Mouse (Mus musculus) bone marrow macrophage, adult 2 months (primary cell): ENCODE results near the gene Fbxl17. TPM values are rescaled to one million over a fixed set of nuclear protein-coding genes. Genes with fewer than 3 reads are reported as not detected.

ENCODE experiments used
- H3K27ac ChIP-seq: 2 replicates; pipeline ENCODE4 v1.5.1; 2012; ENCODE audit warnings: low read depth, low read length; ENCODE audit not compliant: insufficient read depth
- H3K4me1 ChIP-seq: 2 replicates; pipeline ENCODE4 v1.6.1; 2012; ENCODE audit warnings: low read length; ENCODE audit not compliant: control insufficient read depth, insufficient read depth
- H3K4me3 ChIP-seq: 2 replicates; pipeline ENCODE4 v1.5.1; 2012; ENCODE audit warnings: mild to moderate bottlenecking, low read length, moderate library complexity; ENCODE audit not compliant: insufficient read depth
- CTCF ChIP-seq: IDR thresholded peaks from 2 replicates; pipeline ENCODE4 v1.5.1; 2012; ENCODE audit warnings: low read depth, mild to moderate bottlenecking, low read length, moderate library complexity
- POLR2A ChIP-seq: IDR thresholded peaks from 2 replicates; pipeline ENCODE4 v1.6.1; 2012; ENCODE audit warnings: mild to moderate bottlenecking, low read depth, low read length, borderline replicate concordance
- polyA plus RNA-seq: library from polyadenylated mRNA; stranded (reverse); fragments of >200 nt; gene quantifications from 2 replicates; pipeline ENCODE4 v1.2.4, GENCODE M21; 2012; ENCODE audit not compliant: missing spikeins, insufficient read depth, insufficient read length

Fbxl17 gene
- polyA plus RNA-seq, 1 experiment: 21.2 TPM

DNA sequence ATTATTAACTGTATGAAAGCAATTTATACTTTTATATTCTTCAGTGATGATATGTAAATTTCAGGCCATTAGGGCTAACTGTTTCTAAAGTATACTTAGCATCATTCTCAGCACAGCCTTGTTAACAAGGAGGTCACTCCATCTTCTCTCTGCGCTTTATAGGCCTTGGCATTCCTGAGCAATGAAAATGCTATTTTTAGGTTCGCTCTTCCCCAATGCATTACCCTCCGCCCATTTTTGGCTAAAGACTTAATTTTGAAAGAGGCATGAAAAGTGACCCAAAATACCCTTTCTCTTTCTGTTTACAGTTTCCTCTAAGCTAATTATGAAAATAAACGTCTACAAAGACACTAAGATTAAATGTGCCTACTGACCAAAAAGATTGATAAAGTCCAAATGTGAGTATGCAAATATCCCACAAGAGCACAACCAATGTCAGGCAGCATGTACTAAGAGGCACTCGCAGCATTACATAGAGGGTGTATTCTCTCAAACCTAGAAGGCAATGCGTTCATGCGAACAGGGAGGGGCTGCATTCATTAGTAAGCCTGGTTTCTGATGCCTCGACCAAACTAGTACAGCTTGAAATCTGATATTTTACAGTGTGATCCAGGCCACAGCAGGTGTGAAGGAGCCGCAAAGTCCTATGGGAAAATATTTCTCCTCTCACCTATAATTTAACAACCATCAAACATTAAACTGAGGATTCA is 259.6 kb downstream of the Fbxl17 start:
- no peaks in the 10 kb centered on the region for H3K4me1 ChIP-seq
- TF ChIP-seq CTCF: no peak
- no peak overlapping the region for H3K4me3 ChIP-seq
- no peak overlapping the region for H3K27ac ChIP-seq

GRCm38 (mm10) chr17:63236846-63237245 is 263.0 kb downstream of the Fbxl17 start:
- TF ChIP-seq POLR2A: no peak
- TF ChIP-seq CTCF: no peak
- no peak overlapping the region for H3K27ac ChIP-seq
- H3K4me1 ChIP-seq: no peaks in the 10 kb centered on the region
- H3K4me3 ChIP-seq: no peak overlapping the region

GRCm38 (mm10) chr17:63236221-63236620 is 263.6 kb downstream of the Fbxl17 start:
- no peak overlapping the region for H3K4me3 ChIP-seq
- TF ChIP-seq POLR2A (no peak), CTCF (no peak)
- no peak overlapping the region for H3K27ac ChIP-seq
- no peaks in the 10 kb centered on the region for H3K4me1 ChIP-seq

DNA sequence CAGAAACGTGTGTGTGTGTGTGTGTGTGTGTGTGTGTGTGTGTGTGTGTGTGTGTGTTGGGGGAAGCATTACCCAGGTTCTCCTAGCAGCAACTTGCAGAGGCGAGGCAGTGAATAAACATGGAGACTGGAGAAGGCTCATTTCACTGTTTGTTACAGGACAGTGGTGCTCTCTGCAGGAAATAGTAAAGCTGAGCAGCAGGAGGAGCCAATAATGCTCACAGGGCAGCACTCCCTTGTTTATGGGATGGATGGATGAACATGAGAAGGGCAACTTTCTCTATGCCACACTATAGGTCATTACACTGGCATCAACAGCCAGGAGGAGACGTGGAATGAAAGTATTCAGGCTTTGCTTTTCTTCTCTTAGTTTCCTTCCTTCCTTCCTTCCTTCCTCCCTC is 264.0 kb downstream of the Fbxl17 start:
- TF ChIP-seq POLR2A: no peak
- no peak for TF ChIP-seq CTCF

DNA sequence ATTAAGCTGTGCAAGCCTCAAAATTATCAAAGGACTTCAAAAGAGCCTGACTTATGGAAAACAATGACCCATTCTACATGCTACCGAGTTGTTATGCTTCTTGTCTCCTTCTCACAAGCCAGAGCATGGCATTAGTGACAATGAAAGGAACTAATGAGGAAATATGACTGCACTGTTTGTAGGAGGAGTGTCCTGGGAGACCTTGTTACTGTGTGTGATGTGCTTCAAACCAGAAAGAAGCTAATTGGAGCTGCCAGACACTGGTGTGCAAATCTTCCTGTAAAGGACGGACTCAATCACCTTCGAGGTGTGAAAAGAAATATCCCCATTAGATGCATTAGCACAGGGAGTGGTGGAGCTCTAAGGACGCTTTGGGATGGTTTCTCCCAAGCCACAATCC is 270.7 kb downstream of the Fbxl17 start:
- H3K27ac ChIP-seq: no peak overlapping the region
- H3K4me1 ChIP-seq: peaks cover 2% of the 10 kb centered on the region; the same call in 1 of the 2 replicates
- TF ChIP-seq CTCF (no peak), POLR2A (no peak)
- no peak overlapping the region for H3K4me3 ChIP-seq

More for the DNA sequence above, 264.0 kb downstream of the Fbxl17 start:
- H3K4me1 ChIP-seq: no peaks in the 10 kb centered on the region
- H3K27ac ChIP-seq: no peak overlapping the region
- no peak overlapping the region for H3K4me3 ChIP-seq

DNA sequence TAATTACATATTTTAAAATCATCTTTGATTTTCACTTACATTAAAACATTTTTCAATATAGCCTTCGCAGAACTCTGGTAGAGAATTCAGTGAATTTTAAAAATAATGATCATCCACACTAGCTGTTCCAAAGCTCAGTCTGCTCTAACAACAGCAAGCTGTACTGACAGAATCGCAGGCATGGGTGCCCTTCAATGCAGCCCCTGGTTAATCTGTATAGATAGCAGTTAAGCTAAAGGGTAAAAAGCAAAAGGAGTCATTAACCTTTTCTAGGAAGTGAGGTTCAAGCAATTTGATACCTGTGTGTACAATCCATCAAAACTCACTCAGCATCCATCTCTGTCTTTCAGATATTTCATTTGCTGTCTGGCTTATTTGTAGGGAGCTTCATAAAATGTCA is 273.4 kb downstream of the Fbxl17 start:
- TF ChIP-seq POLR2A (no peak), CTCF (no peak)
- Histone ChIP-seq H3K27ac (no peak overlapping the region), H3K4me1 (peaks cover 4% of the 10 kb centered on the region), H3K4me3 (no peak overlapping the region)

- Histone ChIP-seq H3K27ac (no peak overlapping the region), H3K4me3 (no peak overlapping the region), H3K4me1 (peaks cover 4% of the 10 kb centered on the region)
- TF ChIP-seq CTCF (no peak), POLR2A (no peak)
These were observed 273.9 kb downstream of the Fbxl17 start for GRCm38 (mm10) chr17:63225959-63226358.

- TF ChIP-seq CTCF (no peak), POLR2A (no peak)
- Histone ChIP-seq H3K4me3 (no peak overlapping the region), H3K4me1 (peaks cover 4% of the 10 kb centered on the region), H3K27ac (no peak overlapping the region)
These were observed 276.1 kb downstream of the Fbxl17 start for GRCm38 (mm10) chr17:63223675-63224074.

GRCm38 (mm10) chr17:63221632-63222031 is 278.2 kb downstream of the Fbxl17 start:
- H3K4me1 ChIP-seq: peaks cover 2% of the 10 kb centered on the region
- TF ChIP-seq CTCF: no peak
- TF ChIP-seq POLR2A: no peak
- H3K4me3 ChIP-seq: no peak overlapping the region
- H3K27ac ChIP-seq: no peak overlapping the region

GRCm38 (mm10) chr17:63220821-63221220 is 279.0 kb downstream of the Fbxl17 start:
- no peak overlapping the region for H3K4me3 ChIP-seq
- TF ChIP-seq POLR2A (no peak), CTCF (no peak)
- no peak overlapping the region for H3K27ac ChIP-seq
- peaks cover 2% of the 10 kb centered on the region for H3K4me1 ChIP-seq
